Mouse (Mus musculus): ENCODE data around the gene Slx4.
"Not testable (repeated sequence)": the region's sequence is repeated elsewhere in the genome, so short reads cannot be mapped to it uniquely, and the experiment has no call there.

Slx4 gene

GRCm38 (mm10) chr16:4012882-4013570 is 9.5 kb upstream of the Slx4 start:
- DNase-seq (ENCODE audit: low spot score): no peak

DNA sequence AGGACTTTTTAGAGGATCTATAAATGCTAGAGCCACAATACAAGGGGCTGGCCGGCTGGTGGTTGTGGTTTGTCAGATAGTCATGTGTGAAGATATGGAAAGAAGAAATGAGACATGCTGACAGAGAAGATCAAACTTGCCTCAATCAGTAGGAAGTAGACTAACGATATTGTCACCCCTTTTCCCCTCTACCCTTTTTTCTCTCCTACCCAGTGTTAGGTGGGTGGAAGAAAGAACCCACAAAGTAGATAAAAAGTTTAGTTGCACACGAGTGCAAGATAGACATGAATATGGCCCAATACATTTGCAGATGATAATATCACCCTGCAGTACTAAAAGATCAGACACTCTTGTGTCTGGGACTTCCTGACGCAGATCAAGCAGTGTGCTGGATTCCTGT is 15.2 kb downstream of the Slx4 start:
- no peak for DNase-seq (ENCODE audit: low spot score)

DNA sequence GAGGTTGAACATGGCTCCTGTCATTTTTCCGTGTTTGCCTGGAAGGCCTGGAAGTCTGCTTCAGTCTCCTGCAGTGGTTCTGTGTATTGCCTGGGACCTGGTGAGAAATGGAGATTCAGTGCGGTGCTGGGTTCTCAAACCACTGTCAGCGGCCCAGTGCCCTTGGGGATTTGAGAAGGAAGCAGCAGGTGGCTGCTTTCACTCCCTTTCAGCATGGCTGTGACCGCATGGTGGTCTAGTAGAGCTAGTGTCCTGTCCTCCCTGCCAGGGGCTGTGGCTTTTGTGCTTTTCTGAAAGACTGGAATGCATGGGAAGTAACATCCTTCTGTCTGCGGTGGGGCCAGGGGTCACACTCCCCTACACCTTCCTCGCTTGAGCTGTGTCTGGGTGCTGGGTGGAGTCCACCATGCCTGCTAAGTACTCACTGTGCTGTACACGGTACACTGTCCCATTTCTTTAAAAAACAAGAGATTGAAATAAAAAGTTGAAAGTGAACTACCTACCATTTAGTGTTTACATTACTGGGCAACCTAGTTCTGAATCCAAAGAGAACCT is 20.3 kb downstream of the Slx4 start:
- DNase-seq (ENCODE audit: low spot score): no peak

- DNase-seq (ENCODE audit: low spot score): no peak
Measured at GRCm38 (mm10) chr16:3982173-3982572, 21.4 kb downstream of the Slx4 start.

DNA sequence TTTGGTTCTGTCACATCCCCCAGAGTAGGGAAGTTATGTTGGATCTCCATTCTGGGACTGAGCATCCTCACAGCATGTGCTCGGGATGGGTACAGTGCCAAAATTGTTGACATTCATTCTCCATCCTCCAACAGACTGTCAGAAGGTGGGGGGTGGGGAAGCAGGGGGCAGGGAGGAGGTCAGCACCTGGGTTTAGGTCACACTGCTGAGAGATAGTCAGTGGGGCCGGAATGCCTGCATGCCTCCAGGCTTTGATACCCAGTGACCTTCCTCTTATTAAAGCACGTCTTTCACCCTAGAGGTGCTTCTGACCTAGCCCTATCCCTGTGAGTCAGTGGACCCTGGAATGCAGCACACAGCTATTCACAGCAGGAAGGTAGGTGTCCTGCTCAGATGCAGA is 26.9 kb downstream of the Slx4 start:
- DNase-seq (ENCODE audit: low spot score): no peak

DNA sequence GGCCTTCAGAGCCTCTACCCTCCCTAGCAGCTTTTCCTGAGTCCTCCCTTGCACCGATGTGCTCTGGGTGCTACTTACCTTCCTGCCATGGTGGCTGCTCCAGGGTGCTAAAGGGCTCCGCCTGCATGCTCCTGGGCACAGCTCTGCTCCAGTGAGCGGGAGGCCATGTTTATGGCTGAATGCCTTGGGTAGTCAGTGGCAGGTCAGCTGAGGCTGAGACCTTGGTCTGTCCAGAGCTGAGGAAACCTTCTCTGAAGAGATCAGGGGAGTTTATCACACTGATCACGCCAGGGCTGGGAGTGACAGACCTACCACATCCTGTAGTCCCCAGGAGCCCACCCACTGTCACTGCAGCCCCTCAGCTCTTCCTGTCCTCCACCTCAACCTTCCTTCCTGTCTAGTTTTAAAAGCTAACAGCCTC is 27.3 kb downstream of the Slx4 start, which contains the start of gene Nlrc3:
TSS of gene Nlrc3 (minus strand) at position 382 of the 421 bp plus-strand sequence.
- DNase-seq (ENCODE audit: low spot score): no peak

DNA sequence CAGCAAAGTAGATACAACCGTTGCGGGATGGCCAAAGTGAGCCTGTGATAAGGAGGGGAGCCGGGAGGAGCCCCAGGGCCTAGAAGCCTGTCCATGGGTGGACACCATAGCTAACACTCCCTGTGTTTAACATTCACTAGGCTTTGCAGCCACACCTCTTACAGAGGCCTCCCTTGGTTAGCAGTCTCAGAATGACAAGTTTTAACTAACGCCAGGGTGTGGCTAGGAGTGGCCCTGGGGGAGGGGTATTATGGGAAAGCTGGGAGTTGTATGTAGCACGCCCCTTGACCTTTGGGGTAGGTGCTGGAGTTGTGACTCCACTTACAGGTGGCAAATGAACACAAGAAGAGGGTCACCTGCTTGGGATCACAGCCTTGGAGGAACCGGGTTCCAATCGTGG is 27.9 kb downstream of the Slx4 start:
- no peak for DNase-seq (ENCODE audit: low spot score)

GRCm38 (mm10) chr16:3974456-3974855 is 29.1 kb downstream of the Slx4 start:
- not testable (repeated sequence) for DNase-seq (ENCODE audit: low spot score)

DNA sequence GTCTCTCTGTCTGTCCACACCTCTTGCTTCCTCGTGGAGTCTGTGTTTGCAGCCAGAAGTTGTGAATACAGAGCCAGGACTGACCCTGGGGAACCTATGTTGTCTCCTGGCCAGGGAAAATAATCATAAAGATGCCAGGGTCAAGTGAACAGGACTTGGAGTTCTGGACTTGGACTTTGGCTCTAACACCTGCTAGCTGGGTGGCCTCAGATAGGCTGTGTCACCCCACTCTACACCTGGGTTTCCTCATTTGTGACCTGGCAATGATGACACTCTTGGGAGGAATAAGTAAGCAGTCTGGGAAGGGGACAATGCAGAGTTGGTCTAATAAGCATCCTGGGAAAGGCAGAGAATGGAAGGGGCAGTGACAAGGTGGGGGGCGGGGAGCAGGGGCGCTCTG is 38.0 kb downstream of the Slx4 start:
- DNase-seq (ENCODE audit: low spot score): no peak

DNA sequence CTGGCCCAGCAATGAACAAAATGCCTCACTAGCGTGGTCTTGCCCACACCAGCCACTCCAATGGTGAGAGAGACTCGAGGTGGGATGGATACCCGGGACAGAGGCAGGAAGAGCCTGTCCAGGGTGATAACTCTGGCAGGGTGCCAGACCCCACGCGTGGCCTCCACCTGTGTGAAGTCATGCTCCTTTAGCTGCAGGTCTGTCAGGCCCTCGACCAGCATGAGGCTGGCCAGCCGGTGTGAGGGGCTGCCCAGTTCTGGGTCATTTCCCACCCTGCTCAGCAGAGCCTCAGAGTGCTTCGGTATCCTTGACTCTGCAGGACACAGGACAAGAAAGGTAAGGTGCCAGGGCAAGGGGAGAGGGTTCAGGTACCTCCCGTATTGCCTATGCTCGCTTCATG is 38.6 kb downstream of the Slx4 start:
- no peak for DNase-seq (ENCODE audit: low spot score)

DNA sequence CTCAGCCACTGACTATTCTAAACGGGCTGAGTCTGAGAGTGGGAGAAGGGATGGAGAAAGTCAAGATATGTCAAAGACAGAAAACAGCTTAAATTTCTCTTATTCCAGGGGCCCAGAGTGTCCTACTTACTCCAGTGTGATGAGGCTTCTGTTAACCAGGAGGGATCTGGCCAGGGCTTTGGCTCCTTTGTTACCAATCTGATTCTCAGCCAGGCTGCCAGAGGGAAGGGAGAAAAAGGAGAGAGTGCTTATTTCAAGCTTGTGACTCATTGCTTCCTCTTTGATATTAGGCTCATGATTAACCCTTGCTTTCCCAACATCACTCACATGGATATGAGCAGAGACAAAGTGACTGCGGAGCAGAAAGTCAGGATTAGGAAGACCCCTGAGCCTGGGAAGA is 44.3 kb downstream of the Slx4 start:
- no peak for DNase-seq (ENCODE audit: low spot score)

DNA sequence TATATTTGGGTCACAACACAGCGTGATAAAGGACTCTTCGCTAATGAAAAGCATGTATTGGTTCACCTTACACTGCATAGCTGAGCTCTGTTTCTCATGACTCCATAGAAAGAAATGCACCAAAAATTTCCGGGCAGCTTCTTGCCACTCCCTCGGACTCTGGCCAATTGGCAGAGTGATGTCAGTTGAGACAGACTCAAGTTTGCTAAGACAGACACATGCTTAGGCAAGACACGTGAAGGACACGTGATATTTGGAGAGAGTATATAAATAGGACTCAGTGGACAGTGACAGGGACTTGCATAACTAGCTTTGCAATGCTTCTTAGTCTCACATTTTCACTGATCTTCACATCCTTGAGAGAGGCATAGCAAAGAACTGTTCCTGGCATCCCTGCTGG is 47.2 kb downstream of the Slx4 start:
- no peak for DNase-seq (ENCODE audit: low spot score)

GRCm38 (mm10) chr16:3951141-3951540 is 52.4 kb downstream of the Slx4 start:
- DNase-seq (ENCODE audit: low spot score): no peak

GRCm38 (mm10) chr16:3934701-3935100 is 68.9 kb downstream of the Slx4 start:
- no peak for DNase-seq (ENCODE audit: low spot score)

DNA sequence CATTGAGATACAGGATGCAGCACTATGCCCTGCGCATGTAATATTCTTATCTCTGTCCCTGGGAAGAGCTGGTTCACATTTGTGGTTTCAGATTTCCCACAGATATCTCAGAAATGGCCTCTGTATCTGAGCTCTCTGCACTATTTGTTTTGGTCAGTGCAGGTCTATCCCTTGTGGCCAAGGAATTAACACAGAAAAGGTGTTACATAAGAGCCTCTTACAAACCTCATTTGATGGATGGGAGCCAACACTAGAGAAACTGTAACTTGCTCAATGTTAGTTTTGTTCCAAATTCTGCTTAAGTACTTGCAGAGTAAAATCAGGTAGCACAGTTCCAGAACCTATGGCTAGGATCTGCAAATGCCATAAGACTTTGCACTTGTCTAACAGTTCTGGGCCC is 69.5 kb downstream of the Slx4 start:
- DNase-seq (ENCODE audit: low spot score): no peak

DNA sequence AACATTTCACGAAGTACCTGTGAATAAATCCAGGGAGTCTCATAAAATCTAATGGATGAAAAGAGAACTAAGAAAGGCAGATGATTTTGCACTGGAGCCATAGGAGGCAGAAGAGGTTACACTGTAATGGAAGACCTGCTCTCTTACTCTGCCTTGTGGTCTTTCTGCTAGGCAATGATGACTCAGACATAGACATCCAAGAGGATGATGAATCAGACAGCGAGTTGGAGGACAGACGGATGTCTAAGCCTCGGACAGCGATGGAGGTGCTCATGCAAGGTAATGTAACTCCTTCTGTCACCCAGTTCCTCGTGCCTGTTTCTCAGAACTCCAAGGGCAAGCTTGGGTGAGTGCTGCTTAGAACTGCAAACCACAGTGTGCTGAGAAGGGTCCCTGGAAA is 70.0 kb downstream of the Slx4 start:
- no peak for DNase-seq (ENCODE audit: low spot score)

- DNase-seq (ENCODE audit: low spot score): no peak
Measured at GRCm38 (mm10) chr16:3929151-3929550, 74.4 kb downstream of the Slx4 start.
